Mouse (Mus musculus): ENCODE data around the gene 6330403K07Rik. TPM values are rescaled to one million over a fixed set of nuclear protein-coding genes. Genes with fewer than 3 reads are reported as not detected.

Gene 6330403K07Rik
- total RNA-seq (2021) = under 1 TPM in 1 of 2 experiments, not detected in 1; 0.36 TPM
- long read RNA-seq, experiment 1 = 0 reads
- long read RNA-seq, experiment 2 = 0 reads

GRCm38 (mm10) chr11:71033163-71033761 lies at the start of gene 6330403K07Rik:
6330403K07Rik (minus strand) TSS chr11:71033513.
- intact Hi-C loops (cut with DNase I) = no loop called here
- DNase-seq = no peak
- TF ChIP-seq CTCF (IDR thresholded peaks at IDR 0.05) = no peak
- Histone ChIP-seq H3K27ac (no peak within 1 kb of the TSS), H3K4me3 (peak within 1 kb of the TSS; percentile 62)

GRCm38 (mm10) chr11:71076342-71076741 lies 43.0 kb upstream of the 6330403K07Rik start:
- intact Hi-C loops (cut with DNase I) = no loop called here
- no peak overlapping the region for H3K27ac ChIP-seq
- no peak for TF ChIP-seq CTCF (IDR thresholded peaks at IDR 0.05)
- DNase-seq = no peak
- no peak overlapping the region for H3K4me3 ChIP-seq

GRCm38 (mm10) chr11:71052554-71052953 lies 19.2 kb upstream of the 6330403K07Rik start:
- peak; percentile 44 for TF ChIP-seq CTCF (IDR thresholded peaks at IDR 0.05)
- Histone ChIP-seq H3K4me3 (no peak overlapping the region), H3K27ac (no peak overlapping the region)
- no peak for DNase-seq
- intact Hi-C loops (cut with DNase I) = no loop called here

- Histone ChIP-seq H3K27ac (no peak overlapping the region), H3K4me3 (no peak overlapping the region)
- TF ChIP-seq CTCF (IDR thresholded peaks at IDR 0.05) = no peak
- intact Hi-C loops (cut with DNase I) = no loop called here
- DNase-seq = no peak
Observed at GRCm38 (mm10) chr11:71039526-71040298, 6.4 kb upstream of the 6330403K07Rik start.

GRCm38 (mm10) chr11:71032491-71033162 lies 686 bp downstream of the 6330403K07Rik start:
- peak overlapping the region; percentile 62 for H3K4me3 ChIP-seq
- intact Hi-C loops (cut with DNase I) = no loop called here

GRCm38 (mm10) chr11:71032070-71032469 lies 1.2 kb downstream of the 6330403K07Rik start:
- intact Hi-C loops (cut with DNase I) = no loop called here
- Histone ChIP-seq H3K4me3 (no peak overlapping the region), H3K27ac (no peak overlapping the region)
- no peak for TF ChIP-seq CTCF (IDR thresholded peaks at IDR 0.05)
- no peak for DNase-seq

More at GRCm38 (mm10) chr11:71032491-71033162, 686 bp downstream of the 6330403K07Rik start:
- no peak overlapping the region for H3K27ac ChIP-seq
- no peak for DNase-seq
- TF ChIP-seq CTCF (IDR thresholded peaks at IDR 0.05) = no peak

GRCm38 (mm10) chr11:71029403-71030118 lies 3.8 kb downstream of the 6330403K07Rik start:
- TF ChIP-seq CTCF (IDR thresholded peaks at IDR 0.05) = peak; percentile 23; the same call in 1 of the 2 replicates
- DNase-seq = no peak
- Histone ChIP-seq H3K4me3 (no peak overlapping the region), H3K27ac (no peak overlapping the region)
- intact Hi-C loops (cut with DNase I) = no loop called here

GRCm38 (mm10) chr11:71028280-71028679 lies 5.0 kb downstream of the 6330403K07Rik start:
- no peak overlapping the region for H3K27ac ChIP-seq
- intact Hi-C loops (cut with DNase I) = no loop called here
- TF ChIP-seq CTCF (IDR thresholded peaks at IDR 0.05) = no peak
- no peak overlapping the region for H3K4me3 ChIP-seq
- no peak for DNase-seq

- intact Hi-C loops (cut with DNase I) = loop anchor here (1.0 kb wide), 1 partner anchor 37 kb away; no protein-coding TSS in a partner anchor
- TF ChIP-seq CTCF (IDR thresholded peaks at IDR 0.05) = no peak
Observed at GRCm38 (mm10) chr11:71019201-71020068, 13.9 kb downstream of the 6330403K07Rik start, which contains the start of the genes Mis12 and Derl2. Mis12 (plus strand) TSS chr11:71019611. Derl2 (minus strand) TSS chr11:71019841.

GRCm38 (mm10) chr11:71018416-71019200 lies 14.7 kb downstream of the 6330403K07Rik start:
- peak overlapping the region; percentile 96 for H3K27ac ChIP-seq
- intact Hi-C loops (cut with DNase I) = loop anchor here (1.0 kb wide), 1 partner anchor 36 kb away; no protein-coding TSS in a partner anchor
- TF ChIP-seq CTCF (IDR thresholded peaks at IDR 0.05) = no peak
- DNase-seq = no peak
- H3K4me3 ChIP-seq = peak overlapping the region; percentile 76

More at GRCm38 (mm10) chr11:71019201-71020068, 13.9 kb downstream of the 6330403K07Rik start, which contains the start of the genes Mis12 and Derl2:
- Histone ChIP-seq H3K27ac (peak within 1 kb of the TSS; percentile 96), H3K4me3 (peak within 1 kb of the TSS; percentile 76)
- peak; percentile 99 for DNase-seq
